Mouse (Mus musculus) myocyte (in vitro differentiated cells): ENCODE measurements around the gene Bcl2a1a.
"Not testable (repeated sequence)": the region's sequence is repeated elsewhere in the genome, so short reads cannot be mapped to it uniquely, and the experiment has no call there.

Source experiments
- CEBPB ChIP-seq: IDR thresholded peaks from 2 replicates; pipeline ENCODE4 v1.6.1; 2011; ENCODE audit warnings: mild to moderate bottlenecking, moderate library complexity; ENCODE audit not compliant: poor library complexity, insufficient read depth, severe bottlenecking
- MAX ChIP-seq: IDR thresholded peaks from one replicate; pipeline ENCODE4 v1.6.1; 2011; ENCODE audit warnings: low read depth, mild to moderate bottlenecking, control low read depth
- MYOG ChIP-seq, 3 experiments: IDR thresholded peaks; one replicate each; pipeline ENCODE4 v1.6.1; 2011; ENCODE audit warnings: control low read depth in 2 of 3, low read depth in 2 of 3, mild to moderate bottlenecking in 2 of 3; ENCODE audit not compliant: insufficient read length in 2 of 3, control insufficient read depth in 1 of 3, insufficient read depth in 1 of 3
- POLR2A ChIP-seq: IDR thresholded peaks from one replicate; pipeline ENCODE4 v1.6.1; 2011; ENCODE audit warnings: low read depth, mild to moderate bottlenecking, control low read depth, moderate library complexity; ENCODE audit not compliant: insufficient read length
- TCF3 ChIP-seq: IDR thresholded peaks from one replicate; pipeline ENCODE4 v1.6.1; 2011; ENCODE audit warnings: low read depth, control low read depth; ENCODE audit not compliant: insufficient read length
- USF1 ChIP-seq: IDR thresholded peaks from one replicate; pipeline ENCODE4 v1.6.1; 2011; ENCODE audit warnings: low read depth, mild to moderate bottlenecking, control low read depth, moderate library complexity

DNA sequence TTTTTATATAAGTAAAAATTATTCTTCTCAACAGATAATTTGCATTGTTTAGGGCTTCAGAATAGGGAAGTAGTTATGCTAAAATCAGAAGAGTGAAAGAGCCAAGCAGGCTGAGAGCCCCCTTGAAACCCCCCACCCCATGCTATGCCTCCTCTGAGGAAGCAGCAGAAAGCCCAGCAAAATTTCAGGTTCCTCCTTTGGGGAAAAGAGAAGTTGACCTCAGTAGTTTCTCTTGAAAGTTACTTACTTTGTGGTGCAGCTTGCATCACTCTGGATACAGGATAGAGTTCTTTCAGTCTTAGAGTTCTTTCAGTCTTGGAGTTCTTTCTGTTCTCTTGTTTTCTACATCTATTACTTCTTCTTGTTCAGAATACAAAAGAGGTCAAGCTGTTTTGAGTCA, 3.5 kb upstream of the Bcl2a1a start:
- TF ChIP-seq POLR2A; TCF3; MYOG (IDR thresholded peaks at IDR 0.05; ENCODE audit: control insufficient read depth in 1 of 3, insufficient read depth in 1 of 3, insufficient read length in 2 of 3, low read depth in 2 of 3); USF1; CEBPB; MAX: not testable (repeated sequence)
